Mouse (Mus musculus) CH12.LX (cell line): ENCODE results near the gene Ncbp1.

ENCODE experiments used
- CTCF ChIP-seq, 2 experiments: IDR thresholded peaks in 1 of 2; conservative IDR thresholded peaks in 1 of 2; 2 replicates each; pipeline ENCODE4 v1.5.1; 2011 to 2012; ENCODE audit warnings: low read depth in 2 of 2, low read length in 2 of 2, improper control_type of control experiment in 1 of 2, inconsistent platforms in 1 of 2, mild to moderate bottlenecking in 1 of 2, moderate library complexity in 1 of 2
- TCF12 ChIP-seq: IDR thresholded peaks from 2 replicates; pipeline ENCODE4 v1.6.1; 2014; ENCODE audit warnings: low read depth, mild to moderate bottlenecking, inconsistent platforms, low read length, improper control_type of control experiment

DNA sequence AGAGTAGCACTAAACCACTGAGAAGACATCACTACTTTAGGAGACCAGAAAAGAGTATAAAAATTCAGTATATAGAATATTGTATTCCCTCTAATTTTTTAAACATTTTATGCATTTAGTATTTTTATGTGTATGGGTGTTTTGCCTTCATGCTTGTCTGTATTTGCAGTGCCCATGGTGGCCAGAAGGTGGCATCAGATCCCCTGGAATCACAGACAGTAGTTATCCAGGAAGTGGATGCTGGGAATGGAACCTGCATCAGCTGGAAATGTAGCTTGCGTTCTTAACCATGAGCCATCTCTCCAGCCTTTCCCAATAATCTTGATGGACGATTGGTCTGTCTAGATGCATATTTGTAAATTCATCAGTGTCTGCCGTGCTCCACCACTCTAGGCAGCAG is 8.2 kb upstream of the Ncbp1 start:
- TF ChIP-seq CTCF (conservative IDR thresholded peaks at IDR 0.05 in 1 of 2, IDR thresholded peaks at IDR 0.05 in 1 of 2; ENCODE audit: low read depth in 2 of 2, low read length in 2 of 2): peak; percentile 66 to 74
- no peak for TF ChIP-seq TCF12
